Mouse (Mus musculus): ENCODE results near the gene Nrap. TPM values are rescaled to one million over a fixed set of nuclear protein-coding genes. Genes with fewer than 3 reads are reported as not detected.

Nrap gene
- polyA plus RNA-seq, 1 experiment from 2014 or later: 1.1 TPM

- no peak for ATAC-seq (ENCODE audit: low read depth)
- H3K36me3 ChIP-seq (ENCODE audit: control insufficient read depth, insufficient read depth, low read length): no peaks in the 10 kb centered on the region
- no peak overlapping the region for H3K27ac ChIP-seq (ENCODE audit: low read length)
These were observed 73.3 kb downstream of the Nrap start for GRCm38 (mm10) chr19:56316531-56316930.

DNA sequence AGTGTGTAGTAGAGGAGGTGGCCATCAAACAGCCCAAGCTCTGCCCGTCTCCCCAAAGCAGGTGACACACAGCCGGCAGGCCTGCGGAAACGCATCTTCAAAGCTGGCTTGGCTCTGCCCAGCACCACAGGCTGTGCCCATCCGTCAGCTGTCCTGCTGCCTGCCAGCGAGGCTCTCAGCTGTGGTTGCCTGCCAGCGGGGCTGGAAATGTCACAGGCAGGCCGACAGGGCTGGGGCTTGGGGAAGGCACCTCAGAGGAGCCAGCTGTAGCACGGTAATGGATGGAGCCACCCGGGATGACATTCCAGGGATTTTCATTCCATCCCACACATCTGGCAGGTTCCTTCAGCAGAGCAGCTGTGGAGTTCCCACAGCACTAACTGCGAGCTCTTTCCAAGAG, 89.0 kb downstream of the Nrap start:
- Histone ChIP-seq H3K4me1 (replicated peaks; ENCODE audit: control insufficient read depth, insufficient read depth, low read length) (no peaks in the 10 kb centered on the region), H3K9me3 (ENCODE audit: control insufficient read depth, low read length) (no peaks in the 10 kb centered on the region), H3K4me2 (ENCODE audit: low read depth, low read length) (no peak overlapping the region), H3K9ac (ENCODE audit: low read length) (no peak overlapping the region), H3K4me3 (ENCODE audit: low read length) (no peak overlapping the region), H3K27ac (ENCODE audit: low read length) (no peak overlapping the region), H3K36me3 (ENCODE audit: control insufficient read depth, insufficient read depth, low read length) (no peaks in the 10 kb centered on the region), H3K27me3 (ENCODE audit: control insufficient read depth, insufficient read depth, low read depth, low read length) (no peaks in the 10 kb centered on the region)
- no peak for ATAC-seq (ENCODE audit: low read depth)
- WGBS: 48% methylated on average over 11 of the region's 11 CpGs

More at GRCm38 (mm10) chr19:56316531-56316930, 73.3 kb downstream of the Nrap start:
- no peak overlapping the region for H3K4me3 ChIP-seq (ENCODE audit: low read length)
- H3K9ac ChIP-seq (ENCODE audit: low read length): no peak overlapping the region
- H3K4me1 ChIP-seq (replicated peaks; ENCODE audit: control insufficient read depth, insufficient read depth, low read length): peaks cover 3% of the 10 kb centered on the region; the same call in 1 of the 2 replicates
- H3K9me3 ChIP-seq (ENCODE audit: control insufficient read depth, low read length): no peaks in the 10 kb centered on the region
- H3K4me2 ChIP-seq (ENCODE audit: low read depth, low read length): no peak overlapping the region
- H3K27me3 ChIP-seq (ENCODE audit: control insufficient read depth, insufficient read depth, low read depth, low read length): no peaks in the 10 kb centered on the region
- 66% methylated on average over 3 of the region's 3 CpGs for WGBS

DNA sequence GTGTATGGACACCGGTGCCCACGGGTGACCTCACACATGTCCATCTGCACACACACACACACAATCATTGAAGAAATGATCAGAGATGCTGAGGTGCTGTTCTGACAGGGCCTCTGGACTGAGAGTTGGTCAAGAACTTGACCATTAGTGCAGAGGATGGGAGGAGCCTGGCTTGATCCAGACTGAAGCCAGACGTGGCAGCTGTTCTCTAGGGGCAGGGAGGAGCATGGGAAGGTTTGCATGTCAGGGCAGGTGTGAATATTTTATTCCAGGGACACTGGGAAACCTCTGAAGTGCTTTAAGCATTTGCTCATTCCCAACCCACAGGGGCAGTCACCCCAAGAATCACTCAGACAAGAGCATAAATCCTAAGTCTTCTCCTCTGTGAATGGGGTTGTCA, 92.6 kb downstream of the Nrap start:
- no peak for ATAC-seq (ENCODE audit: low read depth)
- Histone ChIP-seq H3K9me3 (ENCODE audit: control insufficient read depth, low read length) (no peaks in the 10 kb centered on the region), H3K9ac (ENCODE audit: low read length) (no peak overlapping the region), H3K4me3 (ENCODE audit: low read length) (no peak overlapping the region), H3K36me3 (ENCODE audit: control insufficient read depth, insufficient read depth, low read length) (no peaks in the 10 kb centered on the region), H3K27ac (ENCODE audit: low read length) (no peak overlapping the region), H3K27me3 (ENCODE audit: control insufficient read depth, insufficient read depth, low read depth, low read length) (no peaks in the 10 kb centered on the region), H3K4me2 (ENCODE audit: low read depth, low read length) (no peak overlapping the region), H3K4me1 (replicated peaks; ENCODE audit: control insufficient read depth, insufficient read depth, low read length) (peaks cover 6% of the 10 kb centered on the region)
- WGBS: 58% methylated on average over 3 of the region's 3 CpGs

DNA sequence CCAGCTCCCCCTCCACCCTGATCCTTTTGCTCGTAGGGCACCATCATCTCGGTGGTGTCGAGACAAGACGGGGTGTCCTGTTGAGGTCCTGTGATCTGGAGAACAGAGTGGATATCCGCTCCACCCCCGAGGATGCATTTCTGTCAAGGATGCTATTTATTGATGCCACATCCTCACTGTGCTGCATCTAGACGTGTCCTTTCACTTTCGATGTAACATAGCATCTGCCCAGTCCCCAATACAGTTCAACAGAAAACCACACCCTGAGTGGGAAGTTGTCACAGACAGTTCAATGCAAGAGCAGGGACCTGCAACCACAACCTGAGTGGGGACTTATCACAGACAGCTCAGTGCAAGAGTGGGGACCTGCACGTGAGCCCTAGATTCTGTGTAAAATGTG, 93.2 kb downstream of the Nrap start:
- no peaks in the 10 kb centered on the region for H3K9me3 ChIP-seq (ENCODE audit: control insufficient read depth, low read length)
- WGBS: 66% methylated on average over 9 of the region's 9 CpGs
- no peak for ATAC-seq (ENCODE audit: low read depth)

GRCm38 (mm10) chr19:56294654-56295399, 95.0 kb downstream of the Nrap start:
- Histone ChIP-seq H3K9ac (ENCODE audit: low read length) (no peak overlapping the region), H3K4me3 (ENCODE audit: low read length) (no peak overlapping the region), H3K4me1 (replicated peaks; ENCODE audit: control insufficient read depth, insufficient read depth, low read length) (peaks cover 12% of the 10 kb centered on the region), H3K27me3 (ENCODE audit: control insufficient read depth, insufficient read depth, low read depth, low read length) (no peaks in the 10 kb centered on the region), H3K9me3 (ENCODE audit: control insufficient read depth, low read length) (no peaks in the 10 kb centered on the region), H3K4me2 (ENCODE audit: low read depth, low read length) (peak overlapping the region; percentile 32; the same call in 1 of the 2 replicates), H3K27ac (ENCODE audit: low read length) (no peak overlapping the region), H3K36me3 (ENCODE audit: control insufficient read depth, insufficient read depth, low read length) (no peaks in the 10 kb centered on the region)
- 21% methylated on average over 7 of the region's 7 CpGs for WGBS
- ATAC-seq (ENCODE audit: low read depth): peak; percentile 85

More for the DNA sequence above, 93.2 kb downstream of the Nrap start:
- Histone ChIP-seq H3K4me3 (ENCODE audit: low read length) (no peak overlapping the region), H3K36me3 (ENCODE audit: control insufficient read depth, insufficient read depth, low read length) (no peaks in the 10 kb centered on the region), H3K4me2 (ENCODE audit: low read depth, low read length) (no peak overlapping the region), H3K27ac (ENCODE audit: low read length) (no peak overlapping the region), H3K9ac (ENCODE audit: low read length) (no peak overlapping the region), H3K4me1 (replicated peaks; ENCODE audit: control insufficient read depth, insufficient read depth, low read length) (peaks cover 12% of the 10 kb centered on the region), H3K27me3 (ENCODE audit: control insufficient read depth, insufficient read depth, low read depth, low read length) (no peaks in the 10 kb centered on the region)

DNA sequence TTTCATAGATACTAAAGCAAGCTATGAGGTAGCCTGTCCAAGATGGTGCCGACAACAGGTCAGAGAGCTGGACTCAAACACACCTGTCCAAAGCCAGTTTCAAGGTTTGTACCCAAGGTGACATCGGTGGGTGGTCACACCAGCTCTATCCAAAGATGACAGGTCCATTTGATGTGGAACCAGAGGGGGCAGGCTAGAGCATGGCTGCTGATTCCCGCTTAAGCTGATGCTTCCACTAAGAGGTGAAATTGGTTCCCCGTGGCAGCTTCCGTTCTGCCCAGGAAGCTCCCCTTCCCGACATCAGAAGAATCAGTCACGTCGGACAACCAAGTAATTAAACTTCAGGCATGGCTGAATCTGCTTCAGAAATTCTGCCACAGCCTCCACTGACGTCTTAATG, 97.5 kb downstream of the Nrap start:
- ATAC-seq (ENCODE audit: low read depth): peak; percentile 7; the same call in 1 of the 2 replicates
- Histone ChIP-seq H3K9ac (ENCODE audit: low read length) (no peak overlapping the region), H3K4me2 (ENCODE audit: low read depth, low read length) (no peak overlapping the region), H3K36me3 (ENCODE audit: control insufficient read depth, insufficient read depth, low read length) (no peaks in the 10 kb centered on the region), H3K27me3 (ENCODE audit: control insufficient read depth, insufficient read depth, low read depth, low read length) (no peaks in the 10 kb centered on the region), H3K4me1 (replicated peaks; ENCODE audit: control insufficient read depth, insufficient read depth, low read length) (peaks cover 12% of the 10 kb centered on the region), H3K27ac (ENCODE audit: low read length) (no peak overlapping the region), H3K4me3 (ENCODE audit: low read length) (no peak overlapping the region), H3K9me3 (ENCODE audit: control insufficient read depth, low read length) (no peaks in the 10 kb centered on the region)
- WGBS: 66% methylated on average over 9 of the region's 9 CpGs

GRCm38 (mm10) chr19:56291898-56292297, 97.9 kb downstream of the Nrap start:
- H3K4me2 ChIP-seq (ENCODE audit: low read depth, low read length): no peak overlapping the region
- peaks cover 12% of the 10 kb centered on the region for H3K4me1 ChIP-seq (replicated peaks; ENCODE audit: control insufficient read depth, insufficient read depth, low read length)
- no peak overlapping the region for H3K9ac ChIP-seq (ENCODE audit: low read length)
- no peaks in the 10 kb centered on the region for H3K9me3 ChIP-seq (ENCODE audit: control insufficient read depth, low read length)
- no peaks in the 10 kb centered on the region for H3K36me3 ChIP-seq (ENCODE audit: control insufficient read depth, insufficient read depth, low read length)
- no peak overlapping the region for H3K4me3 ChIP-seq (ENCODE audit: low read length)
- H3K27ac ChIP-seq (ENCODE audit: low read length): no peak overlapping the region
- WGBS: 21% methylated on average over 6 of the region's 6 CpGs
- peak; percentile 76 for ATAC-seq (ENCODE audit: low read depth)
- H3K27me3 ChIP-seq (ENCODE audit: control insufficient read depth, insufficient read depth, low read depth, low read length): no peaks in the 10 kb centered on the region

- no peak overlapping the region for H3K27ac ChIP-seq (ENCODE audit: low read length)
- no peaks in the 10 kb centered on the region for H3K27me3 ChIP-seq (ENCODE audit: control insufficient read depth, insufficient read depth, low read depth, low read length)
- no peaks in the 10 kb centered on the region for H3K36me3 ChIP-seq (ENCODE audit: control insufficient read depth, insufficient read depth, low read length)
- H3K9me3 ChIP-seq (ENCODE audit: control insufficient read depth, low read length): no peaks in the 10 kb centered on the region
- H3K4me1 ChIP-seq (replicated peaks; ENCODE audit: control insufficient read depth, insufficient read depth, low read length): peaks cover 8% of the 10 kb centered on the region
- ATAC-seq (ENCODE audit: low read depth): no peak
- no peak overlapping the region for H3K4me3 ChIP-seq (ENCODE audit: low read length)
- H3K4me2 ChIP-seq (ENCODE audit: low read depth, low read length): no peak overlapping the region
- H3K9ac ChIP-seq (ENCODE audit: low read length): no peak overlapping the region
- WGBS: 78% methylated on average over 8 of the region's 8 CpGs
These were observed 100.2 kb downstream of the Nrap start for GRCm38 (mm10) chr19:56289642-56290041.

DNA sequence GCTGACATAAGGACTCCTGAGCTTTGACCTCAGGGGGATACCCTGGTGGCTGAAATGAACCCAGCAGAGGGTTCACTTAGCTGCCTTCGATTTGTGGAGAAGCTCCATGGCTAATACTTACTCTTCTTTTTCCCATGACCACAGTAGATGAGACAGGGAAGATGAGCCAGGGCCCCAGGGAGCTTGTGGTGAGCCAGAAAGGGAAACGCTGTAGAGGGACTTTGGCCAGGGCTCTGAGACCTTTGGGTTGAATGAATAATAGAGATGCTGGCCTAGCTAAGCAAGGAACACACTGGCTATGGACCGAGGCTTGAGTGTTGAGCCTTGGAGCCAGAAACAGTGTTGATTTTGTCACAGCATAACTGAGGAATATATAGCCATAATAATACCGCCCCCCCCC, 101.4 kb downstream of the Nrap start:
- Histone ChIP-seq H3K4me1 (replicated peaks; ENCODE audit: control insufficient read depth, insufficient read depth, low read length) (peaks cover 6% of the 10 kb centered on the region), H3K27me3 (ENCODE audit: control insufficient read depth, insufficient read depth, low read depth, low read length) (no peaks in the 10 kb centered on the region), H3K36me3 (ENCODE audit: control insufficient read depth, insufficient read depth, low read length) (no peaks in the 10 kb centered on the region), H3K4me3 (ENCODE audit: low read length) (no peak overlapping the region), H3K27ac (ENCODE audit: low read length) (no peak overlapping the region), H3K9ac (ENCODE audit: low read length) (no peak overlapping the region), H3K4me2 (ENCODE audit: low read depth, low read length) (no peak overlapping the region), H3K9me3 (ENCODE audit: control insufficient read depth, low read length) (no peaks in the 10 kb centered on the region)
- ATAC-seq (ENCODE audit: low read depth): no peak
- 67% methylated on average over 4 of the region's 4 CpGs for WGBS
